Mouse (Mus musculus) midbrain, embryonic 15.5 days (tissue): ENCODE measurements around the gene Cacybp. TPM values are rescaled to one million over a fixed set of nuclear protein-coding genes. Genes with fewer than 3 reads are reported as not detected.

Source experiments
- ATAC-seq: fragments of 200-750 bp; cut with Nextera tagmentation; replicated peaks from 2 replicates; pipeline ENCODE4 v1.8.0; 2017; ENCODE audit warnings: moderate TSS enrichment
- H3K27ac ChIP-seq: fragments of 300-500 bp; sonication (generic); 2 replicates; pipeline ENCODE4 v1.5.1; 2015; ENCODE audit warnings: mild to moderate bottlenecking, inconsistent platforms
- H3K27me3 ChIP-seq: fragments of 300-500 bp; sonication (generic); replicated peaks from 2 replicates; pipeline ENCODE4 v1.6.1; 2015; ENCODE audit warnings: inconsistent platforms
- H3K36me3 ChIP-seq: fragments of 300-500 bp; sonication (generic); replicated peaks from 2 replicates; pipeline ENCODE4 v1.6.1; 2015; ENCODE audit warnings: inconsistent platforms
- H3K4me1 ChIP-seq: fragments of 300-500 bp; sonication (generic); 2 replicates; pipeline ENCODE4 v1.6.1; 2015; ENCODE audit warnings: inconsistent platforms
- H3K4me2 ChIP-seq: fragments of 300-500 bp; sonication (generic); 2 replicates; pipeline ENCODE4 v1.6.1; 2015; ENCODE audit warnings: inconsistent platforms, mild to moderate bottlenecking, moderate library complexity
- H3K4me3 ChIP-seq: fragments of 300-500 bp; sonication (generic); 2 replicates; pipeline ENCODE4 v1.5.1; 2015; ENCODE audit warnings: mild to moderate bottlenecking, inconsistent platforms
- H3K9ac ChIP-seq: fragments of 300-500 bp; sonication (generic); 2 replicates; pipeline ENCODE4 v1.6.1; 2015; ENCODE audit warnings: mild to moderate bottlenecking, inconsistent platforms
- H3K9me3 ChIP-seq: fragments of 300-500 bp; sonication (generic); 2 replicates; pipeline ENCODE4 v1.6.1; 2016; ENCODE audit warnings: inconsistent platforms
- WGBS: fragments of 180-500 bp; shearing (Covaris S2); methylation state at CpG from one replicate; pipeline ENCODE4 v1.1.7; 2015; ENCODE audit warnings: mixed read lengths; 5-methylcytosine and 5-hydroxymethylcytosine counted together
- polyA plus RNA-seq: library from polyadenylated mRNA; unstranded; fragments of >200 nt; fragmentation: Nextera tagmentation; extraction: Ambion mirVana; gene quantifications from 2 replicates; pipeline ENCODE4 v1.2.1, GENCODE M21; 2015

Gene Cacybp
- polyA plus RNA-seq, 1 experiment from 2014 or later: 256 TPM

DNA sequence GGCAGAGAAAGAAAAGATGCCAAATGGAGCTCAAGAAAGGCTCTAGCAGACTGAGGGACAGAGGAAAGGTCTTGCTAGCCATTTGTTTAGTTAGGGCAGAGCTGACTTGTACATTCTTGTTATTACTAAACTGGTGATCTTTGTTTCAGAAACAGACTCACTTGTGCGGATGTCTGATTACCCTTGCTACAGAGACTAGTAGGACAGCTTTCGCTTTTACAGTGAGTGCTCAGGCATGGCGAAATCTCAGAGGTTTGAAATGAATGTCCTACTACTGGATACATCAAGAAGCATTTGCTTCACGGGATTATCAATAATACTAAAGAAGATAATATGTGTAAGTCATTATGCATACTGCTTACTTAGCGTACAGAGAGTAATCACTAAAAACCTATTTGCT is 32.0 kb upstream of the Cacybp start:
- no peaks in the 10 kb centered on the region for H3K9me3 ChIP-seq
- H3K4me2 ChIP-seq: no peak overlapping the region
- H3K27ac ChIP-seq: no peak overlapping the region
- ATAC-seq: no peak
- no peak overlapping the region for H3K9ac ChIP-seq
- H3K27me3 ChIP-seq: no peaks in the 10 kb centered on the region
- 87% methylated on average over 5 of the region's 5 CpGs for WGBS
- no peaks in the 10 kb centered on the region for H3K36me3 ChIP-seq
- no peaks in the 10 kb centered on the region for H3K4me1 ChIP-seq
- H3K4me3 ChIP-seq: no peak overlapping the region

DNA sequence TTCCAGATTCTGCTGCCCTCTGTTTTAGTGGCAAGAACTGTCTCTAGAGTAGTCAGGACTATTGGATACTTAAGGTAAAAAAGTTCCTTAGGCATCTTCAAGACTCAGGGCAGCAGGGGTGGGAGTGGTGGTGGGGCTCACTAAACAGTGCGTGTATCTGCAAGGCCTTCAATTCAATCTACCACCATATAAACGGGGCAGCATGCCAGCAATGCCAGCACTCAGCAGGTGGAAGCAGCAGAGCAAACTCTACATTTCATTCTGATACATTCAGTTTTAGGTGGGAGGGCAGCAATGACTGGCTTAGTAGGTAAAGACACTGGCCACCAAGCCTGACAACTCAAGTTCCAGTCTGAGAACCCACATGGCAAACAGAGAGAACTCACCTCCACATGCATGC is 27.4 kb upstream of the Cacybp start:
- H3K4me3 ChIP-seq: no peak overlapping the region
- no peaks in the 10 kb centered on the region for H3K27me3 ChIP-seq
- 94% methylated on average over 2 of the region's 2 CpGs for WGBS
- H3K9ac ChIP-seq: no peak overlapping the region
- no peak overlapping the region for H3K4me2 ChIP-seq
- H3K36me3 ChIP-seq: no peaks in the 10 kb centered on the region
- H3K9me3 ChIP-seq: no peaks in the 10 kb centered on the region
- no peak for ATAC-seq
- no peak overlapping the region for H3K27ac ChIP-seq
- H3K4me1 ChIP-seq: no peaks in the 10 kb centered on the region

DNA sequence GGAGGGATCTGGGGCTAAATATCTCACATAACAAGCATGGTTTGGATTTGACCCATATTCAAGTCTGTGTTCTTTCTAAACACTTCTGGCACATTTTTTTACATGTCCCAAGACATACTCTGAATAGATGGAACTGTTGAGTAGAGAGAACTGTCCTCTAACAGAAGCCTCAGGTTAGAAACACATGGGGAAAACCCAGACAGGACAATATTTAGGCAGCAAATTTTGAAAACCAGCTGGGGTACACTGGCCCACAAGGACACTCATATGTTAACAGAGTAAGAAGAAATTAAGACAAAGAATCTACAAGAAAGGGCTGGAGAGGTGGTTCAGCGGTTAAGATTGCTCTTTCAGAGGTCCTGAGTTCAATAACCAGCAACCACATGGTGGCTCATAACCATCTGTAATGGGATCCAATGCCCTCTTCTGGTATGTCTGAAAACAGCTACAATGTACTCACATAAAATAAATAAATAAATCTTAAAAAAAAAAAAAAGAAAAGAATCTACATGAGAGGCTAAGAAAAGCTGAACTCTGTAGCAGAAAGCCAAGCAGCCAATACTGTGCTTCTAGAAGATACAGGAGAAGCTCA is 26.3 kb upstream of the Cacybp start:
- Histone ChIP-seq H3K36me3 (no peaks in the 10 kb centered on the region), H3K4me1 (no peaks in the 10 kb centered on the region), H3K4me3 (no peak overlapping the region), H3K9me3 (no peaks in the 10 kb centered on the region), H3K27ac (no peak overlapping the region), H3K27me3 (no peaks in the 10 kb centered on the region), H3K9ac (no peak overlapping the region), H3K4me2 (no peak overlapping the region)
- WGBS: 95% methylated on average over 1 of the region's 1 CpGs
- no peak for ATAC-seq

- Histone ChIP-seq H3K27me3 (no peaks in the 10 kb centered on the region), H3K9me3 (no peaks in the 10 kb centered on the region), H3K4me1 (no peaks in the 10 kb centered on the region), H3K4me3 (no peak overlapping the region), H3K27ac (no peak overlapping the region), H3K9ac (no peak overlapping the region), H3K4me2 (no peak overlapping the region), H3K36me3 (no peaks in the 10 kb centered on the region)
- WGBS: 97% methylated on average over 2 of the region's 2 CpGs
- no peak for ATAC-seq
Observed at GRCm38 (mm10) chr1:160237981-160238380, 25.3 kb upstream of the Cacybp start.

DNA sequence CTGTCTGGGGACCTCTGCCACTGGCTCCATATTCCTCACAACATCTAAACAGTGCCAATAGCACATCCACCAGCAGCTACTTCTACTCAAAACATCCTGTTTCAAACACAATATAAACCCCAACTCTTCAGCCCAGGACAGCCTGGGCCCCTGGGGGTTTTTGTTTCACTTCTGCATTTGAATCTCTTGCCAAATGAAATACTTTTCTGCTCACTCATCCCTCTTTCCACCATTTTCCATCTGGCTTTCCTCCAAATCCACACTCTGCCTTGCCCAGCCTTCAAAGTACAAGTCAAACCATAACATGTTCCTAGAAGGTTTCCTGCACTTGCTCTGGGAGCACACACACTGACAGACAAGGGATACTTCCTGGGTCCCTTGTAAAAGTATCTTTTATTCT is 21.2 kb upstream of the Cacybp start:
- H3K9ac ChIP-seq: no peak overlapping the region
- H3K4me3 ChIP-seq: no peak overlapping the region
- H3K4me1 ChIP-seq: no peaks in the 10 kb centered on the region; the same call in 1 of the 2 replicates
- no peak overlapping the region for H3K4me2 ChIP-seq
- peak overlapping the region; percentile 23; the same call in 1 of the 2 replicates for H3K27ac ChIP-seq
- H3K27me3 ChIP-seq: no peaks in the 10 kb centered on the region
- no peaks in the 10 kb centered on the region for H3K9me3 ChIP-seq
- ATAC-seq: no peak
- no peaks in the 10 kb centered on the region for H3K36me3 ChIP-seq

DNA sequence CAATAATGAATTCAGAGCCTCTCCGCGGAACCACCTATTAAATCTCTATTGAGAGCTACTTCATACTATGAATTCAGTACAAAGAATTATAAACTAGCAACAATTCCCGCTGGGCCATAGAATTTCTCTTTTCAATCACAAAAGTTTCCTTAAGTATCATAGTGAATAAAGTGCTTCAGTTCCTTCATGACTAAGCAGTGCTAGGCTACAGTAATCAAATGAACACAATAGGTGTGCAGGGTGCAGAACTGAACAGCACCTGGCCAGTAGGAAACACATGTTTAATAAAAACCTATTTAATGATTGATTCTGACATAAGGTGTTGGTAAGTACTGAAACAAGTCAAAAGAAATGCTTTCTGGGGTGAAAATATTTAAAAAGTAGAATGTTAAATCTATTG is 19.4 kb upstream of the Cacybp start:
- no peak for ATAC-seq
- whole genome bisulfite sequencing: 54% methylated on average over 3 of the region's 3 CpGs
- H3K4me2 ChIP-seq: no peak overlapping the region
- H3K4me3 ChIP-seq: no peak overlapping the region
- no peaks in the 10 kb centered on the region for H3K36me3 ChIP-seq
- H3K27ac ChIP-seq: 0 out of 2 replicates have a peak overlapping the region, but pooled peaks have one; percentile 11
- H3K27me3 ChIP-seq: no peaks in the 10 kb centered on the region
- no peaks in the 10 kb centered on the region; the same call in 1 of the 2 replicates for H3K4me1 ChIP-seq
- no peak overlapping the region for H3K9ac ChIP-seq
- no peaks in the 10 kb centered on the region for H3K9me3 ChIP-seq

DNA sequence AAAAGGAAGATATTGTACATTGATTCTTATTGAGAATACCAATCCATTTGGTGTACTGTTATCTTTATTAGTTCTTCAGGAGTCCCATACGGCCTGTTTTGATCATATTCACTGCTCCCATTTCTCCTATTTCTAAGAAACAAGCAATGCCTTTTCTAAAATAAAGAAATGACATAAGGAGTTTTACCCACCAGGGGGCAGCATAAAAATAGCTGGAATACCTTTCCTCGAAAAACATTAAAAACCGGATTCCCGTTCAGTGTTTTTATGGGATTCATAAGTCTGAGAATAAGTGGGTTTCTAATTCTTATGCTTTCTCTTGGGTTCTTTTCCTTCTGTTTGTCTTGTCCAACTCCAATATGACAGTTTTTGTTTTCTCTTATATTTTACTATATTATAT is 18.3 kb upstream of the Cacybp start:
- ATAC-seq: no peak
- WGBS: 60% methylated on average over 4 of the region's 4 CpGs
- H3K4me2 ChIP-seq: no peak overlapping the region

DNA sequence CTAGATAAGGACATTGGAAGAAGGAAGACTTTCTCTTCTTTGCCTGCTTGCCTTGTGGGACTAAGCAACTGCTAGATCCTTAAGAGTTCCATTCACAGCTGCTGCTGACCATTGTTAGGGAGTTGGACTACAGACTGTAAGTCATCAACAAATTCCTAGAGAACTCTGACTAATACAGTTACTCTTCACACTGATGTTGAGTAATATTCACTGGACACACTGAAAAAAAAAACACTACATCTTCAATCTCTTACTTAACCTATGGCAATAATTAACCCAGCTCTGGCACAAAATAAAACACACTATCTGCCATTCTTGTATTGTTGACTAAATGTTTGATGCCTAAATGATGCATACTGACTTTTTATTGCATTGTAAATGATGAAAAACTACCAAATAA is 15.2 kb upstream of the Cacybp start:
- Histone ChIP-seq H3K27ac (no peak overlapping the region), H3K4me2 (no peak overlapping the region)

More for the DNA sequence above, 18.3 kb upstream of the Cacybp start:
- Histone ChIP-seq H3K4me3 (no peak overlapping the region), H3K36me3 (no peaks in the 10 kb centered on the region), H3K27me3 (no peaks in the 10 kb centered on the region), H3K9ac (no peak overlapping the region), H3K9me3 (no peaks in the 10 kb centered on the region), H3K4me1 (no peaks in the 10 kb centered on the region; the same call in 1 of the 2 replicates), H3K27ac (no peak overlapping the region)

GRCm38 (mm10) chr1:160227196-160227595 is 14.5 kb upstream of the Cacybp start:
- peaks cover 9% of the 10 kb centered on the region; the same call in 1 of the 2 replicates for H3K36me3 ChIP-seq
- ATAC-seq: no peak
- no peaks in the 10 kb centered on the region; the same call in 1 of the 2 replicates for H3K4me1 ChIP-seq
- H3K9ac ChIP-seq: no peak overlapping the region
- H3K9me3 ChIP-seq: no peaks in the 10 kb centered on the region
- no peak overlapping the region for H3K4me3 ChIP-seq
- WGBS: 88% methylated on average over 4 of the region's 4 CpGs
- no peak overlapping the region for H3K4me2 ChIP-seq
- H3K27me3 ChIP-seq: no peaks in the 10 kb centered on the region
- no peak overlapping the region for H3K27ac ChIP-seq

More for the DNA sequence above, 15.2 kb upstream of the Cacybp start:
- H3K4me3 ChIP-seq: no peak overlapping the region
- ATAC-seq: no peak
- peaks cover 9% of the 10 kb centered on the region; the same call in 1 of the 2 replicates for H3K36me3 ChIP-seq
- no peaks in the 10 kb centered on the region for H3K27me3 ChIP-seq
- no peak overlapping the region for H3K9ac ChIP-seq
- no peaks in the 10 kb centered on the region; the same call in 1 of the 2 replicates for H3K4me1 ChIP-seq
- H3K9me3 ChIP-seq: no peaks in the 10 kb centered on the region

DNA sequence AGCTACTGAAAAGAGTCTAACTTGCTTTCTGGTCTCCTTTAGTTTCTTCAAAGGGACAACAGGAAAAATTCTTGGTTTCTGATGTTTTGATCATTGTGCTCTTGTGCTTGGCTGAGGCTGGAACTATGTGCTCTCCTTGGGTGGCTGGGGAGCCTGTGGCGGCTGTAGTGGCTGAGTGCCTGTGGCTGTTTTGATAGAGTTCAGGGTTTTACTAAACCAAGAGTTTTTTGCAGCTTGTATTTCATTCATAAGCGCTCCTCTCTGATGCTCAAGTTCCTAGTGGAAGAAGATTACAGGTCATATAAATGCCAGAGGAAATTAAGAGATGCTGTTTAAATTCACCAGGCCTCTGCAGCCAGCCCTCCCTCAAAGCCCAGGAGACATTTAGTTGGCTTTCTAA is 11.4 kb upstream of the Cacybp start:
- Histone ChIP-seq H3K27me3 (no peaks in the 10 kb centered on the region), H3K4me2 (no peak overlapping the region), H3K4me3 (no peak overlapping the region), H3K4me1 (no peaks in the 10 kb centered on the region), H3K9ac (no peak overlapping the region), H3K36me3 (peaks cover 9% of the 10 kb centered on the region; the same call in 1 of the 2 replicates), H3K27ac (no peak overlapping the region), H3K9me3 (no peaks in the 10 kb centered on the region)
- 88% methylated on average over 2 of the region's 2 CpGs for WGBS
- no peak for ATAC-seq

DNA sequence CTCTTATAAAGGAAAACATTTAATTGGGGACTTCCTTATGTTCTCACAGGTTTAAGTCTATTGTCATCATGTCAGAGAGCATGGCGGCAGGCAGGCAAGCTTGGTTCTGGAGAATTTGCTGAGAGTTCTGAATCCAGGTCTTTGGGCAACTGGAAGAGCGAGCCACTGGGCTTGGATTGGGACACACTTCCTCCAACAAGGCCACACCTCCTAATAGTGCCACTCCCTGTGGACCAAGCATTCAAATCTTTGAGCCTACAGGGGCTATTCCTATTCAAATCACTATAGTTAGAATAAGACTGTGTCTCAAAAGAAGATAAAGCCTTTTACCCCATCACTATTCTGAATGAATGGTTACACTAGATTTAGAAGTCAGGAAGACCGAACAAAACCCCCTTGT is 5.2 kb upstream of the Cacybp start:
- Histone ChIP-seq H3K27me3 (no peaks in the 10 kb centered on the region), H3K27ac (no peak overlapping the region)
- no peak for ATAC-seq

DNA sequence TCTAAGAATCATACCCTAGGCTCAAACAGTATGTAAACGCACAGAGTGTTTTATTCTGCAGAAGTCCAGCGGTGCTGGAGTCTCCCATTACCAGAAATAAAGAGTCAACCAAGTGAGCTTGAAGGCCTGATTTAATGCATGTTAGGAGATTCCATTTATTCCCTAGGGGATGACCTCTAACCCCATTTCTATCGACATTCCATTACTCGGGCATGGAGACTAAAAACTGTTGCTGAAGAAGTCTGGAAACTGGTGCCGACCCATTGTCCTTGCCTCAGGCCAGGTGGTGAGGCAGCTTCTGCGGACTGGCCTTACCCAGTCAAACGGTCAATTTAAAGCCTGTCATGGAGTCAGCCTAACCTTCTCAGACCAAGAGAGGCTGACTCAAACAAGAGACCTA is 1.5 kb upstream of the Cacybp start:
- peak overlapping the region; percentile 73 for H3K4me2 ChIP-seq
- no peak overlapping the region for H3K9ac ChIP-seq
- H3K4me3 ChIP-seq: no peak overlapping the region
- peaks cover 27% of the 10 kb centered on the region for H3K4me1 ChIP-seq
- no peaks in the 10 kb centered on the region for H3K27me3 ChIP-seq
- WGBS: 77% methylated on average over 7 of the region's 7 CpGs
- H3K27ac ChIP-seq: peak overlapping the region; percentile 99; the same call in 1 of the 2 replicates
- ATAC-seq: no peak
- no peaks in the 10 kb centered on the region for H3K36me3 ChIP-seq
- H3K9me3 ChIP-seq: no peaks in the 10 kb centered on the region

More for the DNA sequence above, 5.2 kb upstream of the Cacybp start:
- Histone ChIP-seq H3K9ac (no peak overlapping the region), H3K4me2 (no peak overlapping the region), H3K4me1 (peaks cover 7% of the 10 kb centered on the region), H3K4me3 (no peak overlapping the region), H3K36me3 (no peaks in the 10 kb centered on the region), H3K9me3 (no peaks in the 10 kb centered on the region)
- WGBS: 88% methylated on average over 3 of the region's 3 CpGs

- Histone ChIP-seq H3K4me3 (peak overlapping the region; percentile 70), H3K9me3 (no peaks in the 10 kb centered on the region), H3K36me3 (peaks cover 6% of the 10 kb centered on the region), H3K9ac (peak overlapping the region; percentile 78), H3K27ac (peak overlapping the region; percentile 99), H3K27me3 (no peaks in the 10 kb centered on the region), H3K4me1 (peaks cover 27% of the 10 kb centered on the region), H3K4me2 (peak overlapping the region; percentile 75)
- under 1% methylated on average over 45 of the region's 45 CpGs for WGBS
- peak; percentile 76 for ATAC-seq
Observed at GRCm38 (mm10) chr1:160212123-160212691, 468 bp downstream of the Cacybp start.
